Mouse (Mus musculus): Measurements from ENCODE around the gene Rnf166.

- TF ChIP-seq CTCF (IDR thresholded peaks at IDR 0.05; ENCODE audit: control insufficient read depth, insufficient read depth, low read length), result peak; percentile 28; the same call in 1 of the 2 replicates
- TF ChIP-seq POLR2A (IDR thresholded peaks at IDR 0.05; ENCODE audit: borderline replicate concordance, control insufficient read depth, low read depth, low read length), result no peak
Observed at GRCm38 (mm10) chr8:122445203-122445602, 30.7 kb downstream of the Rnf166 start.

Data from bone marrow, adult 2 months (tissue).